Mouse (Mus musculus) erythroblast, embryonic 14.5 days (primary cell): ENCODE results near the gene Nfe2l1.

ENCODE experiments used
- GATA1 ChIP-seq: IDR thresholded peaks from 2 replicates; pipeline ENCODE4 v1.6.1; 2012; ENCODE audit warnings: low read length, inconsistent platforms, mixed read lengths
- TAL1 ChIP-seq: IDR thresholded peaks from 3 replicates; pipeline ENCODE4 v1.6.1; 2012; ENCODE audit warnings: low read length, inconsistent platforms, mixed read lengths

- TF ChIP-seq GATA1 (no peak), TAL1 (no peak)
Measured at GRCm38 (mm10) chr11:96877071-96877470, 47.3 kb upstream of the Nfe2l1 start.
